Mouse (Mus musculus) megakaryocyte, adult 5-6 weeks (primary cell): ENCODE data around the gene Fbxo30. TPM values are rescaled to one million over a fixed set of nuclear protein-coding genes. Genes with fewer than 3 reads are reported as not detected.
"Not testable (repeated sequence)": the region's sequence is repeated elsewhere in the genome, so short reads cannot be mapped to it uniquely, and the experiment has no call there.

Experiments used
- ATAC-seq: 2 replicates; pipeline ENCODE4 v1.8.0; 2016; ENCODE audit warnings: mild to moderate bottlenecking, inconsistent platforms; ENCODE audit not compliant: poor library complexity, severe bottlenecking
- total RNA-seq, 2 experiments: library from RNA; stranded (forward) in 1 of 2; stranded (reverse) in 1 of 2; fragments of 153-499, 151-499 nt in 1 of 2; fragments of 221-1000, 200-1000 nt in 1 of 2; gene quantifications; 2 replicates each; pipeline versions ENCODE4 v1.2.3 to v1.2.4; 2015 to 2017

The Fbxo30 gene
- total RNA-seq (2015) = 8.6 and 10.7 TPM in 2 replicates
- total RNA-seq (2017) = 10.4 and 12.2 TPM in 2 replicates

DNA sequence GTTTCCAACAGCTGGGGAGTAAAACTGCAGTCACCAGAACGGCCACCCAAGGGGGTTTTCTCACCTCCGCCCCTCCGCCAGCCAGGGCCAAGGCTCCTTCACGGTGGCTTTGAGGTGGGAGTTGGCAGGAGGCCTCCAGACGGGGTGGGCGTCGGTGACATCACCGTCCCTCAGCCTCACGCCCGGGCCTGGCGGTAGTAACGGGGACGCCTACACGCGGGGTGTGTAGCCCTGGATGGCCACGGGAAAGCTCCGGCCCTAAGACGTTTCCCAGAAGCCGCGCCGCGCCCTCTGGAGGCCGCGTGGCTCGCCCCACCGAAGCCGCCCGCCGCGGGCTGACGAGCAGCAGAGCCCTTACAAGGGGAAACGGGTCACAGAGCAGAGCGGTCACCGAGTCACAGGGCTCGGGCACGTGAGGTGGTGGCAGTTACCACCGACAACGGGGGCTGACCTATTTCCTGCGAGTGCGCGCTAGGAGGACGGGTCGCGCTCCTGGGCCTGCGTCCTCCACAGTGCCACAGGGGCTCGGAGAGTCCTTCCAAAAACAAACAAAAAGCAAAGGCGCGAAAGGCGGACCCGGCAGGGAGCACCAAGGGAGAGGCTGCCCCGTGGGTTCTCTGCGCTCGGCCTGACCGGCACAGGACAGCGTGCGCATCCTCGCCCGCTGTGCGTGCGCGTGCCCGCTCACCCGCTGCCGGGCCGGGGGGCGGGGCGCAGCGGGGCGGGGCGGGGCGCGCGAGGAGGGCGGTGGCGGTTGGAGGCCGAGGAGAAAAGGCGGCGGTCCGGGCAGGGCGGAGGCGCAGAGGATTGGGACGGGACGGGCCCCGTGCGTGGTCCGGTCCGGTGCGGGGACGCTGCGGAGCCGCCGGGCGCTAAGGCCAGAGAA lies at the start of gene Fbxo30:
Gene Fbxo30, plus strand, starts transcription at position 753 of the 886 bp plus-strand sequence.
- ATAC-seq = peak; percentile 88

- no peak for ATAC-seq
Measured at GRCm38 (mm10) chr10:11233208-11233607, 47.9 kb upstream of the Fbxo30 start.

- ATAC-seq = not testable (repeated sequence)
Measured at GRCm38 (mm10) chr10:11242988-11243387, 38.1 kb upstream of the Fbxo30 start.

GRCm38 (mm10) chr10:11248210-11248609 lies 32.9 kb upstream of the Fbxo30 start:
- no peak for ATAC-seq

DNA sequence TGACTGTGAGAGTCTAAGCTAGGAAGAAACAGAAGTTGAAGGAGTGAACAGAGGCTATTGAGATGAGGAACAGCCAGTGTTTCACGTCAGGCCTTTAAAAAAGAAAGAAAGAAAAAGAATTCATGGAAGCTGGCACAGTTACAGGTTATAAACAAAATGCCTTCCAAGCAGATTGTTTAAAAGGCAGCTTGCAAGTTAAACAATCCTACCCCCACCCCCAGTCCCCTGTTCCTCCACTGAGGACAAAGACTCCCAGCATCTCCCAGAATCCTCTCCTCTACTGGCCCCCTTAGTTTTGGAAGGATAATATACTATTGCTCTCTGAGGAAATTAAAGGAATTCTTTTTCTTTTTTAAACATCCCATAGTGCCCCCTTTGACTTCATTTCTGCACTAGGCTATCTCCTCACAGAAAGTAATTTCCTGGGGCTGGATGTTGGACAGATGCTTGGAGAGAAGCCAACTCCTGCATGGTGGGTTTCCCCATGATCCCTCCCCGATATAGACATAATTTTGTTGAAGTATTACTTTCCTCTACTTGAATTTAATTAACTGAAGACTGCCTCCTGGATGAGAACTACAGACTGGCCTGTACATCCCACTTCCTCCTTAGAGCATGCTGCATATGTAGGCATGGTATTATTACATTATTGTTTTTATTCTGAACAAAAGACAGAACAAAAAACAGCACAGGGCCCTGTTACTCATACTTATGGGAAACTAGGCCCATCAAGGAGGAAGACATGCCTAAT lies 30.7 kb upstream of the Fbxo30 start:
- ATAC-seq = no peak

DNA sequence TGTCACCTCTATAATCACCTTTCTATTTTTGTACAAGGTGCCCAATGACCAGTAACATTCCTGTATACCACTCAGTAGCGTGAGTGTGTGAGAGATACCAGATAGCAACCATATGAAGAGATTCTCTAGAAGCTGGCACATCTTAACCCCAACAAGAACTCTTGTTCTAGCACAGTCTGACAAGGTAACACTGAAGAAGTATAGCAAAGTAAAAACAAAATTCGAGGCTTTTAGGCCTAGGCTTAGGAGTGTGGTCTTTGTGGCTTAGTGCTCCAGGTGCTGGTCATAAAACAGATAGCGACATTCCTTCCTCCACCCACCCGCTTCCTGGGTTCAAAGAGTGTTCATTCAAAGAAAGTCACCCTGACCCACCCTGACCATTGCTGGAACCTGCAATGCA lies 27.5 kb upstream of the Fbxo30 start:
- ATAC-seq = not testable (repeated sequence)

- peak; percentile 64 for ATAC-seq
Measured at GRCm38 (mm10) chr10:11260119-11260518, 21.0 kb upstream of the Fbxo30 start.

DNA sequence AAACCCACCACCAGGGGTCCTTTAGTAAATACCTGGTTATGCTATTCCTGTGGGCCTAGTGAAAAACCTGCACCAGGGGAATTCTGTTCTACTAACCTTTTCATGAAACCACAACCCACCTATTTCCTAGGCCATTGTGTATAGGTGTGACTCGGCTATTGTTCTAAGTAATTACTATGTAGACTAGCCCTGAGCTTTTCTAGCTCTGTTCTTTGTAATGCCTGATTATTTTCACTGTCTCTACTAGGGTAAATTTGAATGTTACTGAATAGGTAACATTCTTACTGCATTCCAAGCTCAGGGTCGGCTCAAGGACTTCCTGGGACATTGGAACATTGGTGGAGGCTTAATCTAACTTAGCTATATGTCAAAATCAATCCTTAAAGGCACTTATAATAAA lies 18.8 kb upstream of the Fbxo30 start:
- not testable (repeated sequence) for ATAC-seq

GRCm38 (mm10) chr10:11263795-11264194 lies 17.3 kb upstream of the Fbxo30 start:
- ATAC-seq = not testable (repeated sequence)

DNA sequence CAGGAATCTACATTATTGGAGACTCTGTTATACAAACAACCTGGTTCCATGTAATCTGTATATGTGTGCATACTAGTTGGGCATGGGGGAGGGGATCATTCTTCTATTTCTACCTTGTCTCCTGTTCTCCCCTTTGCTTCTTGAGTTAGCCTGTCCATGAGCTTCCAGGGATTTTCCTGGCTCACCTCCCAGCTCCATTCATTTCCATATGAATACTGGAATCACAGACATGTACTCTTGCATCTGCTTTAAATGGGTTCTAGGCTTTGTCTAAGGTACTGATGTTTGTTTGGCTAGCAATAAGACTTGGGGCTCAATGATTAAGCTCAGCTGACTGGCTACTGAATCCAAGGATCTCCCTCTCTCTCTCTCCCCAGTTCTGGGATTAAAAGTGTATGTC lies 12.0 kb upstream of the Fbxo30 start:
- ATAC-seq = no peak

GRCm38 (mm10) chr10:11274431-11274830 lies 6.7 kb upstream of the Fbxo30 start:
- ATAC-seq = no peak

- ATAC-seq = no peak
Measured at GRCm38 (mm10) chr10:11280235-11280577, 924 bp upstream of the Fbxo30 start.

DNA sequence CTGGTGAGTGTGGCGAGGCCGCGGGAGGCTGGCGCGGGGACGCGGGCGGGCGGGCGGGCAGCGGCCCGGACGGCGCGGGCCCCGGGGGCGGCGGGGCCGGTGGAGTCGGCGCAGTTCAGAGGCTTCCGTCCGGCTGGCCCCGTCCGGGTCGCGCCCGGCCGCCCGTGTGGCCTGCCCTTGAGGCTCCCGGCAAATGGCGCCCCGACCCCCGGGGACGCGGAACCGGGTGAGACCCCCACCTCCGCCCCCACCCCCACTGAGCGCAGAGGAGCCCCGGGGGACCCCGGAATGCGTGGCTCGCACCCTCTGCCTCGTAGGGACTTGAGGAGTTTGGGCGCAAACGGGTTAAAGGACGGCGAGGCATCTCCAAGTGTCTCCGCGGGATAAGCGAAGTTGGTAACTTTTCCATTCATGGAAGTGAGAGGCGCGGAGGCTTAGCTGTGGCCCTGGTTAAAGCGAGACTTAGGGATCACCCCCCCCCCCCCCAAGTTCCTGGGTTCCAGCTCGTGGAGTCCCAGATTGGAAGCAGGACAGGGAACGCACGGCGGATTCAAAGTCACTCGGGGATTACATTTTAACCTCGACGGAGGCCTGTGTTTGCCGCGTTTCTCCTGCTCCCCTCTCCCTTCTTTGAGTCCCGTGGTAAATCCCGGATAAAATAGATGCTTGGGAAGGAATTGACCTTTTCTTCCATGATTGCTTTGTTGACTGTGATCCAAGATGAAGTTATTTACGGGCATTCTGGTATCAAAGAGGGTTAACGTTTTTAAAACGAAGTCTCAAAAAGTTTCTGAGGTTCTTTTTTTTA lies 572 bp downstream of the Fbxo30 start:
- no peak for ATAC-seq

- no peak for ATAC-seq
Measured at GRCm38 (mm10) chr10:11282306-11282631, 1.1 kb downstream of the Fbxo30 start.

DNA sequence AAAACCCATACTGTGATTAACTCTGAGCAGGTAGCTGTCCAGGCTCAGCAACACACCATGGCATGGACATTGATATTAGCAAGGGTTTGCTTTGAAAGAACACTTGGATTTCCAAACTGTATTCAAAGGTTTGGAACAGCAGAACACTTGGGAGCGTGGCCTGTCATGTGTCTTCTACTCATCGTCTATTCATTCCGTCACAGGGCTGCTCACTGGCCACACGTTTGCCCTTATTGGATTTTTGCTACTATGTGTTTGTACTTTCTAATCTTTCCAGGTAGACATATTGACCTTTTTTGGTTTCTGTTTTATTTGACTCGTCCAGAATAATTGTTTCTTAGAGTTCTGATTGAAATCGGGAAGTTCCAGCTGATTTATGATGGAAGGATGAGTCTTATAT lies 17.3 kb downstream of the Fbxo30 start:
- ATAC-seq = no peak

GRCm38 (mm10) chr10:11305365-11306053 lies 24.4 kb downstream of the Fbxo30 start:
- no peak for ATAC-seq

DNA sequence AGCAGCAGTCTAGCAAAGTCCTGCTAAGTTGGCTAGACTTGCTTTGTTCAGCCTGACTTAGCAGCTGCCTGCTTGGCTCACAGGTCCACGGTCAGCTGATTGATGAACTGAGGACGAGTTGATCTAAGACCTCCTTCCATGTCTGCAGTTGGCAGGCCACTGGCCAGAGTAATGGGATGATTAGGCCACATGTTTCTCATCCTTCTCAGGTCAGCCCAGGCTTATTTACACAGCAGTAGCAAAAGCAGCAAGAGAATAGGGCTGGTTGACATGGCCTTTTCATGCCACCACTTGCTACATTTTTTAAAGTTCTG lies 24.9 kb downstream of the Fbxo30 start:
- ATAC-seq = no peak

- no peak for ATAC-seq
Measured at GRCm38 (mm10) chr10:11309866-11310265, 28.7 kb downstream of the Fbxo30 start.

- no peak for ATAC-seq
Measured at GRCm38 (mm10) chr10:11310481-11310880, 29.4 kb downstream of the Fbxo30 start.

DNA sequence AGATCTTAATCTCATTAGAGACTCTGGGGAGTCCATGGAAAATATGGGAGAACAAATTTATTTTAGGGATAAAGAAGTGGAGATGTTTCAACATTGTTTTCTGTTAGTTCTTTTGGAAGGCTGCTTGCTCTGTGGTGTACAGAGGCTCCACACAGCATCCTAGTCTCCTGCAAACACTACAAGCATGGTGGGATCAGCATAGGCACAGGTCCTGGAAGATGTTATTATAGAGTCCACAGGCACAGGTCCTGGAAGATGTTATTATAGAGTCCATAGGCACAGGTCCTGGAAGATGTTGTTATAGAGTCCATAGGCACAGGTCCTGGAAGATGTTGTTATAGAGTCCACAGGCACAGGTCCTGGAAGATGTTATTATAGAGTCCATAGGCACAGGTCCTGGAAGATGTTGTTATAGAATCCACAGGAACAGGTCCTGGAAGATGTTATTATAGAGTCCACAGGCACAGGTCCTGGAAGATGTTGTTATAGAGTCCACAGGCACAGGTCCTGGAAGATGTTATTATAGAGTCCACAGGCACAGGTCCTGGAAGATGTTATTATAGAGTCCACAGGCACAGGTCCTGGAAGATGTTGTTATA lies 36.8 kb downstream of the Fbxo30 start:
- ATAC-seq = not testable (repeated sequence)
